Mouse (Mus musculus) megakaryocyte progenitor cell, adult 5-6 weeks (primary cell): Measurements from ENCODE around the gene Taok1. TPM values are rescaled to one million over a fixed set of nuclear protein-coding genes. Genes with fewer than 3 reads are reported as not detected.

Experiments
- ATAC-seq: replicated peaks from 2 replicates; pipeline ENCODE4 v1.8.0; 2016; ENCODE audit warnings: mild to moderate bottlenecking, moderate TSS enrichment, inconsistent platforms; ENCODE audit not compliant: poor library complexity
- total RNA-seq, 2 experiments: library from RNA; stranded (forward) in 1 of 2; stranded (reverse) in 1 of 2; fragments of 157-497, 149-512 nt in 1 of 2; fragments of 200-1000 nt in 1 of 2; gene quantifications; 2 replicates each; pipeline versions ENCODE4 v1.2.3 to v1.2.4; 2015 to 2017

Gene Taok1
- total RNA-seq, 2 experiments from 2014 or later = 30.3 to 31.8 TPM

- ATAC-seq = peak; percentile 50
Measured at GRCm38 (mm10) chr11:77512891-77513810, 94.5 kb downstream of the Taok1 start.

DNA sequence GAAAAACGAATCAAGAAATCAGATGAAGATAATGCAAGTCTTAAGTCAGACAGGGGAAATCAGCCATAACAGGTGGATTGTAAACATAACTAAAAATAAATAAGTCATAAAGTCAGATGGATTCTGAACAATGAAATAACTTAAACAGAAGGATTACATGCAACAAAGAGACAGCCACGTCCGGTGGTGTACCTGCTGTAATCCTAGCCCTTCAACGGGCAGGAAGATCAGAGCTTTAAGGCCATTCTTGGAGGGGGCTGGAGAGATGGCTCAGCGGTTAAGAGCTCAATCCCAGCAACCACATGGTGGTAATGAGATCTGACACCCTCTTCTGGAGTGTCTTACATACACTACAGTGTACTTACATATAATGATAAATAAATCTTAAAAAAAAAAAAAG is 96.3 kb downstream of the Taok1 start:
- ATAC-seq = no peak

- ATAC-seq = peak; percentile 87
Measured at GRCm38 (mm10) chr11:77508068-77509021, 99.3 kb downstream of the Taok1 start.

GRCm38 (mm10) chr11:77507426-77507825 is 100.2 kb downstream of the Taok1 start:
- no peak for ATAC-seq

GRCm38 (mm10) chr11:77506941-77507340 is 100.7 kb downstream of the Taok1 start:
- ATAC-seq = no peak

GRCm38 (mm10) chr11:77506273-77506672 is 101.3 kb downstream of the Taok1 start:
- no peak for ATAC-seq

DNA sequence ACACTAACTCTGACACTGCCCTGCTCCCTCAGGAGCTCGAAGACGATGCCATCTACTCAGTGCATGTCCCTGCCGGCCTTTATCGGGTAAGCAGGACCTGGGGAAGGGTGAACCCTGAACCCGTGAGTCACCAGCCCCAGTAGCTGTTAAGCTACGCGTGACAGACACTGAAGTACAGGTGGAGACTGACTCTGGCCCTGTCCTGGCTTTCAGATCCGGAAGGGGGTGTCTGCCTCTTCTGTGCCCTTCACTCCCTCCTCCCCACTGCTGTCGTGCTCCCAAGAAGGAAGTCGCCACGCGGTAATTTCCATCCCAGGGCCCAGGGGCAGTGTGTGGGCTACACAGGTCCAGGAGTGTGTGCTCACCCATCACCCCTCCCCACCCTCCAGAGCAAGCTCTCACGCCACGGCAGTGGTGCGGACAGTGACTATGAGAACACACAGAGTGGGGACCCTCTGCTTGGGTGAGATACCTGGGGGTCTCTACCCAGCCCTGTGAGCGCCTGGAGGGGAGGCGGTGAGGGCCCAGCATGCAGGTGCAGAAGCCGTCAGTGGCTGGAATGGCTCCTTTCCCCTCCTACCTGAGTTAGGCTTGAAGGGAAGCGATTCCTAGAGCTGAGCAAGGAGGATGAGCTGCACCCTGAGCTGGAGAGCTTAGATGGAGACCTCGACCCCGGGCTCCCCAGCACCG is 102.2 kb downstream of the Taok1 start:
- no peak for ATAC-seq

DNA sequence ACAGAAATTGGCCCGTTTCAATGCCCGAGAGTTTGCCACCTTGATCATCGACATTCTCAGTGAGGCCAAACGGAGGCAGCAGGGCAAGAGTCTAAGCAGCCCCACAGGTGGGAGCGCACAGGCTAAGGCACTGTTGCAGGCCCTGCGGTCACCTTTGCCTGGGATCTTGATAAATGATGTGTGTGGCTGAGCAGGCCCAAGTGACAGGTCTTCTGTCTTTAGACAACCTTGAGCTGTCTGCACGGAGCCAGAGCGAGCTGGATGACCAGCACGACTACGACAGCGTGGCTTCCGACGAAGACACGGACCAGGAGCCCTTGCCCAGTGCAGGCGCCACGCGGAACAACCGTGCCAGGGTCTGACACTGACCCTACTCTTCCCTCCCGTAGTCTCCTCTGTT is 103.2 kb downstream of the Taok1 start:
- no peak for ATAC-seq

GRCm38 (mm10) chr11:77503511-77503910 is 104.1 kb downstream of the Taok1 start:
- no peak for ATAC-seq

GRCm38 (mm10) chr11:77502481-77502880 is 105.1 kb downstream of the Taok1 start:
- no peak for ATAC-seq

DNA sequence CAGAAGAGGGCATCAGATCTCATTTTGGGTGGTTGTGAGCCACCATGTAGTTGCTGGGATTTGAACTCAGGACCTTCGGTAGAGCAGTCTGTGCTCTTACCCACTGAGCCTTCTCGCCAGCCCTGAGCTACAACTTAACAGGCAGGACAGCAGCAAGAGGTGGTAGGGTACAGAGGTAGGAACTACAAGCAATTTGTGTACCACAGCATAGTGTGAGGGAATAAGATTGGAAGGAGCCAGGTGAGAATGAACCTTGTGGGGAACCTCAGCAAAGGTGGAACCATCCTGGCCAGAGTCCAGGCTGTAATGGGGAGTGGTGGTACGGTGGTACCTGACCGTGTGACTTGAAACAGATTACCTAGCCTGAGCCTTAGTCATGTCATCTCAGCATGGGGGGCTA is 105.6 kb downstream of the Taok1 start:
- ATAC-seq = no peak

GRCm38 (mm10) chr11:77501392-77501791 is 106.2 kb downstream of the Taok1 start:
- peak; percentile 83 for ATAC-seq

GRCm38 (mm10) chr11:77500361-77501325 is 107.0 kb downstream of the Taok1 start:
- no peak for ATAC-seq

DNA sequence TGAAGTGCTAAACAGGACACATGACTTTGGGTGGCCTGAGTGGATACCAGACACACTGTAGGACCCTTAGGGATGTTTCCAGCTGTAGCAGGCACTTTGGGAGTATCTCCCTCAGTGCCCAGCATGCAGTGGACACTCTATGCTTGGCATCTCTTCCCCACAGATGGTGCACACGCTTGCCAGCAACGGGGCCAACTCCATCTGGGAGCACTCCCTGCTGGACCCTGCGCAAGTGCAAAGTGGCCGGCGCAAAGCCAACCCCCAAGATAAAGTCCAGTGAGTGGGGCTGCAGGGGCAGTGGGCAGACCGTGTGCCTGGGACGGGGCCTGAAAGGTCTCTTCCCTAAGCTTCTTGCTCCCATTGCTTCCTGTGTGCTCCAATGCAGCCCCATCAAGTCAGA is 108.3 kb downstream of the Taok1 start:
- no peak for ATAC-seq

DNA sequence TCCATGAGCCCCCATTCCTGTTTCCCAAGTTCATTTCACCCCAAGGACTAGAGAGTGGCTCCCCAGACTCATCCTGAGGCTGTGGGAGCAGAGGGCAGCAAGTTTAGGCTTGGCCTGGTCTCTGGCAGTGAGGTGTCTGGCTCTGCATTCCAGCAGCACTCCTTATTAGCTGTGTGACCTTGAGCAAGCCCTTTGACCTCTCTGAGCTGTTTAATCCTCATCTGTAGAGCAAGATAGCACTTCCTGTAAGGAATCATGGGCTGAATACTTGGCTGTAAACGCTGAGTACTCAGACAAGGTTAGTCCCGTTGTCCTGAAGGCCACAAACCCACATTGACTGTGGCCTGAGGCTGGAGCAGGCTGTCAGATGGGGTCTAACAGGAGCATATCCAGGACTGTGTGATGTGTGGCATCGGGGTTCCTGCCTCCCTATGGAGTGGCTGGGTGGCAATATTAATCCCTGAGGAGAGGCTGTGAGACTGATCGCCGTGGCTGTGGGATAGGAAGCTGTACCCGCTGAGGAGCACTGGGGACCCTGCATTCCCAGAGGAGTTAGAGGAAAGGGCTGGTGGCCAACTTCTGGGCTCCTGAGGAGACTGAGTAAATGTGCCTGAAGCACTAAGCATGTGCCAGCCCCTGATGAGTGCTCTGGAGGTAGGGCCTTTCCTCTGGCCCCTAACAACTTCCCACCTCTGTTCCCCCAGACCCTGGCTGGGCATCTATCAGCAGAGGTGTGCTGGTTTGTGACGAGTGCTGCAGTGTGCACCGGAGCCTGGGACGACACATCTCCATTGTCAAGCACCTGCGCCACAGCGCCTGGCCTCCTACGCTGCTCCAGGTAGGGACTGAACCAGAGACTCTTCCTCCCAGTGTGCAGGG is 109.1 kb downstream of the Taok1 start:
- ATAC-seq = no peak

GRCm38 (mm10) chr11:77497851-77498250 is 109.8 kb downstream of the Taok1 start:
- no peak for ATAC-seq

DNA sequence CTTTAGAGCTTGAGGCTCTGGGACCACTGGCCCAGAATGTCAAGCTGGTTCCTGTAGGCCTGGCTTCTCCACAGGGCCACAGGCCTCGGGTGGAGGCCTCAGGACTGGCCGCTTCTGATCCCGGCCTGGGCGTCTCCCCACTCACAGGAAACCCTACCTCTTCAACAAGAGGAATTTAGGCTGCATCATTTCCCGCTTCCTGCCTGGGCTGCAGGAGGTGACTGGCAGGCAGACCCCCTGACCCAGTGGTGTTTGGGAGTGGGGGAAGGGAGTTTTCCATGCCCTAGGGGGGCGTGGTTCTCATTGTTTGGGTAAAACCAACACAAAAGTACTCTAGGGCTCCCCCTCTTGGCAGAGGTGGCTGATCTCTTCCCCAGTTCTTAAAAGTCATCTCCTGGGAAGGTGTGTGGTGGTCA is 110.3 kb downstream of the Taok1 start:
- peak; percentile 27; the same call in 1 of the 2 replicates for ATAC-seq

DNA sequence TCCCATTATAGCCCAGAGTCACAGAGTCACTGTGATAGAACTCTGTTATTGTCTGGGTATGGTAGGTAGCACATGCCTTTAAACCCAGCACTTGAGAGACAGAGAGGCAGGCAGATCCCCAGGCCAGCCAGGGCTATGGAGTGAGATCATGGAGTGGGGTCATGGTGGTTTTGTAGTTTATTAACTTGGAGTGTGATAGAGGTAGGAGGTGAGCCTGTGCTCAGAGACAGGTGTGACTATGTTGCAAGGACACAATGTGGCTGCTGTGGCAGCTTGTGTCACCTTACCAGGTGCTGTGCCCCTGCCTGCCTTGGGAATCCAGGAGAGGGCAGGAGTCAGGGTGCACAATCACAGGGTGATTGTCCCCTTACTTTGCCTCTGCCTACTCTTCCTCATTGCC is 112.1 kb downstream of the Taok1 start:
- no peak for ATAC-seq

DNA sequence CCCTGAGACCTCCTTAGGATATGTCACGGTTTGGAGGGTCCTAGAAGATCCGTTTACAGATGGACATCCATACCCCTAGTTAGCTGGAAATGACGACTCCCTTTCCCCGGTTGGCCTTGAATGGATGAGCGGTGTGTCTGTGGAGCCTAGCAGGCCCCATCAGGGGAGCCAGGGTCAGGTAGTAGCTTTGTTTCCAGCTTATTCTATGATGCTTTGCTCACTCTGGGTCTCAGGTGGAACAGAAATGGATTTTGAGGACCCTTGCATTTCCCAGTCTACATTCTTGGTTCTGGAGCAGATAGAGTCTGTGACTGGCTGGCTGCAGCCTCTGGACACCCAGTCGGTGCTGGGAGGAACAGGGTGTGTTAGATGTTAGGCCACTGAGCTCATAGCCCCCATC is 112.8 kb downstream of the Taok1 start:
- ATAC-seq = no peak
